Mouse (Mus musculus): ENCODE results near the gene Kcnip3. TPM values are rescaled to one million over a fixed set of nuclear protein-coding genes. Genes with fewer than 3 reads are reported as not detected.

Kcnip3 gene
- total RNA-seq, 4 experiments from 2014 or later: 0.15 to 0.47 (median 0.24) TPM

- no peak for DNase-seq (ENCODE audit: low spot score in 2 of 2)
Measured at GRCm38 (mm10) chr2:127471281-127471680, 50.6 kb downstream of the Kcnip3 start.

- no peak for DNase-seq (ENCODE audit: low spot score in 2 of 2)
Measured at GRCm38 (mm10) chr2:127470661-127471060, 51.2 kb downstream of the Kcnip3 start.

GRCm38 (mm10) chr2:127470183-127470582 lies 51.7 kb downstream of the Kcnip3 start:
- DNase-seq (ENCODE audit: low spot score in 2 of 2): no peak

- DNase-seq (ENCODE audit: low spot score in 2 of 2): peak in 1 of 2 experiments; percentile 34
Measured at GRCm38 (mm10) chr2:127462314-127462713, 59.6 kb downstream of the Kcnip3 start.

GRCm38 (mm10) chr2:127461351-127461750 lies 60.5 kb downstream of the Kcnip3 start:
- no peak for DNase-seq (ENCODE audit: low spot score in 2 of 2)

GRCm38 (mm10) chr2:127459341-127459740 lies 62.6 kb downstream of the Kcnip3 start:
- no peak for DNase-seq (ENCODE audit: low spot score in 2 of 2)

GRCm38 (mm10) chr2:127453764-127454163 lies 68.1 kb downstream of the Kcnip3 start:
- DNase-seq (ENCODE audit: low spot score in 2 of 2): peak; percentile 60 to 63

GRCm38 (mm10) chr2:127453141-127453540 lies 68.8 kb downstream of the Kcnip3 start:
- no peak for DNase-seq (ENCODE audit: low spot score in 2 of 2)

GRCm38 (mm10) chr2:127451748-127452147 lies 70.1 kb downstream of the Kcnip3 start:
- DNase-seq (ENCODE audit: low spot score in 2 of 2): no peak

GRCm38 (mm10) chr2:127449691-127450090 lies 72.2 kb downstream of the Kcnip3 start:
- no peak for DNase-seq (ENCODE audit: low spot score in 2 of 2)

- no peak for DNase-seq (ENCODE audit: low spot score in 2 of 2)
Measured at GRCm38 (mm10) chr2:127446847-127447246, 75.0 kb downstream of the Kcnip3 start.

- DNase-seq (ENCODE audit: low spot score in 2 of 2): peak; percentile 62 to 73
Measured at GRCm38 (mm10) chr2:127444055-127444789, 77.7 kb downstream of the Kcnip3 start, which contains the start of gene Fahd2a. TSS of gene Fahd2a (minus strand) at chr2:127444565.

GRCm38 (mm10) chr2:127437697-127438096 lies 84.2 kb downstream of the Kcnip3 start:
- no peak for DNase-seq (ENCODE audit: low spot score in 2 of 2)

- DNase-seq (ENCODE audit: low spot score in 2 of 2): no peak
Measured at GRCm38 (mm10) chr2:127435554-127435953, 86.3 kb downstream of the Kcnip3 start.

GRCm38 (mm10) chr2:127435135-127435534 lies 86.8 kb downstream of the Kcnip3 start:
- DNase-seq (ENCODE audit: low spot score in 2 of 2): no peak

GRCm38 (mm10) chr2:127433487-127434295 lies 88.2 kb downstream of the Kcnip3 start:
- DNase-seq (ENCODE audit: low spot score in 2 of 2): no peak

GRCm38 (mm10) chr2:127430238-127430637 lies 91.7 kb downstream of the Kcnip3 start:
- peak in 1 of 2 experiments; percentile 20 for DNase-seq (ENCODE audit: low spot score in 2 of 2)

- DNase-seq (ENCODE audit: low spot score in 2 of 2): no peak
Measured at GRCm38 (mm10) chr2:127424977-127425376, 96.9 kb downstream of the Kcnip3 start, which contains the start of gene Gpat2. TSS of gene Gpat2 (plus strand) at chr2:127425199.

- DNase-seq (ENCODE audit: low spot score in 2 of 2): no peak
Measured at GRCm38 (mm10) chr2:127418266-127418970, 103.5 kb downstream of the Kcnip3 start.

- no peak for DNase-seq (ENCODE audit: low spot score in 2 of 2)
Measured at GRCm38 (mm10) chr2:127416706-127417105, 105.2 kb downstream of the Kcnip3 start.

GRCm38 (mm10) chr2:127415806-127416205 lies 106.1 kb downstream of the Kcnip3 start:
- no peak for DNase-seq (ENCODE audit: low spot score in 2 of 2)

- DNase-seq (ENCODE audit: low spot score in 2 of 2): no peak
Measured at GRCm38 (mm10) chr2:127411126-127411525, 110.8 kb downstream of the Kcnip3 start.
